Mouse (Mus musculus) liver, embryonic 14.5 days (tissue): ENCODE measurements around the gene Cacna1c.

ENCODE experiments used
- CTCF ChIP-seq: IDR thresholded peaks from 2 replicates; pipeline ENCODE4 v1.5.1; 2016; ENCODE audit warnings: antibody characterized with exemption, low read depth, control low read depth
- EP300 ChIP-seq: IDR thresholded peaks from 2 replicates; pipeline ENCODE4 v1.6.1; 2016; ENCODE audit warnings: antibody characterized with exemption, low read depth

DNA sequence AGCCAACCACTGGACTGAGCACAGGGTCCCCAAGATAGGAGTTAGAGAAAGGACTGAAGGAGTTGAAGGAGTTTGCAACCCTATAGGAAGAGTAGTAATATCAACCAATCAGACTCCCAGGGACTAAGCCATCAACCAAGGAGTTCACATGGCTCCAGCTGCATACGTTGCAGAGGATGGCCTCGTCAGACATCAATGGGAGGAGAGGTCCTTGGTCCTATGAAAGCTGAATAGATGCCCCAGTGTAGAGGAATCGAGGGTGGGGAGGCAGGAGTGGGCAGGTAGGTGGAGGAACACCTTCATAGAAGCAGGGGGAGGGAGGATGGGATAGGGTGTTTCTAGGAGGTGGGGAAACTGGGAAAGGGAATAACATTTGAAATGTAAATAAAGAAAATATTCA lies 8.7 kb upstream of the Cacna1c start:
- TF ChIP-seq CTCF (no peak), EP300 (no peak)
